Mouse (Mus musculus): Measurements from ENCODE around the gene Atp2c1.

Atp2c1 gene

GRCm38 (mm10) chr9:105527219-105527618, at the start of gene Atp2c1:
TSS of gene Atp2c1 (minus strand) at chr9:105527319.
- DNase-seq (ENCODE audit: low read depth, low spot score), result no peak

GRCm38 (mm10) chr9:105557452-105557851, 30.3 kb upstream of the Atp2c1 start:
- no peak for DNase-seq (ENCODE audit: low read depth, low spot score)

GRCm38 (mm10) chr9:105556141-105556735, 29.1 kb upstream of the Atp2c1 start:
- no peak for DNase-seq (ENCODE audit: low read depth, low spot score)

GRCm38 (mm10) chr9:105554439-105554807, 27.3 kb upstream of the Atp2c1 start:
- no peak for DNase-seq (ENCODE audit: low read depth, low spot score)

- no peak for DNase-seq (ENCODE audit: low read depth, low spot score)
Measured at GRCm38 (mm10) chr9:105553629-105554438, 26.7 kb upstream of the Atp2c1 start.

- no peak for DNase-seq (ENCODE audit: low read depth, low spot score)
Measured at GRCm38 (mm10) chr9:105551407-105551806, 24.3 kb upstream of the Atp2c1 start.

- DNase-seq (ENCODE audit: low read depth, low spot score), result no peak
Measured at GRCm38 (mm10) chr9:105549096-105549495, 22.0 kb upstream of the Atp2c1 start.

- DNase-seq (ENCODE audit: low read depth, low spot score), result no peak
Measured at GRCm38 (mm10) chr9:105544013-105544750, 17.1 kb upstream of the Atp2c1 start.

GRCm38 (mm10) chr9:105537473-105537872, 10.4 kb upstream of the Atp2c1 start:
- DNase-seq (ENCODE audit: low read depth, low spot score), result no peak

GRCm38 (mm10) chr9:105536877-105537276, 9.8 kb upstream of the Atp2c1 start:
- no peak for DNase-seq (ENCODE audit: low read depth, low spot score)

- no peak for DNase-seq (ENCODE audit: low read depth, low spot score)
Measured at GRCm38 (mm10) chr9:105525355-105525754, 1.8 kb downstream of the Atp2c1 start.

GRCm38 (mm10) chr9:105523038-105523437, 4.1 kb downstream of the Atp2c1 start:
- DNase-seq (ENCODE audit: low read depth, low spot score), result peak; percentile 34

- DNase-seq (ENCODE audit: low read depth, low spot score), result no peak
Measured at GRCm38 (mm10) chr9:105522063-105522462, 5.1 kb downstream of the Atp2c1 start.

GRCm38 (mm10) chr9:105520776-105521552, 6.2 kb downstream of the Atp2c1 start:
- peak; percentile 88 for DNase-seq (ENCODE audit: low read depth, low spot score)

- DNase-seq (ENCODE audit: low read depth, low spot score), result no peak
Measured at GRCm38 (mm10) chr9:105519278-105519883, 7.7 kb downstream of the Atp2c1 start.

GRCm38 (mm10) chr9:105503690-105504089, 23.4 kb downstream of the Atp2c1 start:
- no peak for DNase-seq (ENCODE audit: low read depth, low spot score)

- no peak for DNase-seq (ENCODE audit: low read depth, low spot score)
Measured at GRCm38 (mm10) chr9:105502389-105502788, 24.7 kb downstream of the Atp2c1 start.

- peak; percentile 24 for DNase-seq (ENCODE audit: low read depth, low spot score)
Measured at GRCm38 (mm10) chr9:105495316-105496174, 31.6 kb downstream of the Atp2c1 start.

GRCm38 (mm10) chr9:105494553-105495315, 32.4 kb downstream of the Atp2c1 start:
- peak; percentile 94 for DNase-seq (ENCODE audit: low read depth, low spot score)

- DNase-seq (ENCODE audit: low read depth, low spot score), result no peak
Measured at GRCm38 (mm10) chr9:105492744-105493143, 34.4 kb downstream of the Atp2c1 start.

Data from skeletal muscle tissue, adult 2 months (tissue).